Mouse (Mus musculus): ENCODE measurements around the gene Adamts17.

DNA sequence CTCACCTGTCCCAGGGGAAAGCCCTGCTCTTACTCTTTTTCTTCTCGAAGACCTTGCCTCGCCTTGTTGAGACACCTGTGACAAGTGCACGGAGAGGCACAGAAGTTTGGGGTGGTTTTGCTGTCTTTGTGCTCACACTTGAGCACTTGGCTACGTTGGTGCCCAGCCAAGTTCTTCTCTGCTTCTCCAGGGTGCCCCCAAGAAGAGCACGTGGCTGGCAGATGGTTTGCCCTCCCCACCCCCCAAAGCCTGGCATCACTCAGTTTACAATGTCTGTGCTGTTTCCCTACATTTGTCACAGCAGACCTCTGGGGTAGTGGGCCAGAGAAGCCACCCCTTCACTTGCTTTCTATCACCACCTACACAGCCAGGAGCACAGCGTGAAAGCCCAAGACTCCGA, 1.6 kb downstream of the Adamts17 start:
- TF ChIP-seq GATA1 (IDR thresholded peaks at IDR 0.05; ENCODE audit: low read length): no peak
- no peak for TF ChIP-seq TAL1 (IDR thresholded peaks at IDR 0.05; ENCODE audit: low read length)
